Mouse (Mus musculus): ENCODE measurements at regions not wholly inside any gene's neighbourhood (a gene's known extent, or its start where the extent isn't known, plus 50 kb on each side); places are given as distances from the start of the nearest gene placed in this dataset.

GRCm38 (mm10) chr12:16130605-16131004 lies 313.9 kb upstream of the Trib2 start:
- TF ChIP-seq CTCF (IDR thresholded peaks at IDR 0.05 in 2 of 3, conservative IDR thresholded peaks at IDR 0.05 in 1 of 3; ENCODE audit: control insufficient read depth in 1 of 3, insufficient read depth in 1 of 3, low read depth in 2 of 3, low read length in 3 of 3, poor library complexity in 1 of 3, severe bottlenecking in 1 of 3) = no peak
- no peak for TF ChIP-seq JUND (IDR thresholded peaks at IDR 0.05; ENCODE audit: low read depth, low read length)
- peak; percentile 9 to 23; a peak in 1 of 4 replicates for TF ChIP-seq EP300 (IDR thresholded peaks at IDR 0.05; ENCODE audit: low read depth in 1 of 2, low read length in 2 of 2)
- no peak for TF ChIP-seq HCFC1 (IDR thresholded peaks at IDR 0.05; ENCODE audit: low read depth, low read length)
- no peak for TF ChIP-seq MAZ (IDR thresholded peaks at IDR 0.05; ENCODE audit: low read depth, low read length)
- no peak; the same call in 1 of the 2 replicates for TF ChIP-seq ETS1 (IDR thresholded peaks at IDR 0.05; ENCODE audit: low read depth, low read length)
- no peak for TF ChIP-seq ZKSCAN1 (IDR thresholded peaks at IDR 0.05; ENCODE audit: low read depth, low read length)
- no peak for TF ChIP-seq POLR2A (IDR thresholded peaks at IDR 0.05; ENCODE audit: control insufficient read depth in 1 of 2, insufficient read depth in 1 of 2, low read depth in 1 of 2, low read length in 2 of 2, poor library complexity in 1 of 2)
- no peak for TF ChIP-seq MAFK (IDR thresholded peaks at IDR 0.05; ENCODE audit: borderline replicate concordance, low read depth, low read length)
- no peak for TF ChIP-seq MYC (IDR thresholded peaks at IDR 0.05; ENCODE audit: low read depth, low read length)
- TF ChIP-seq TCF12 (IDR thresholded peaks at IDR 0.05; ENCODE audit: low read depth, low read length) = no peak

Data from MEL (cell line).